Mouse (Mus musculus): ENCODE data around the gene BC025920.

Gene BC025920

DNA sequence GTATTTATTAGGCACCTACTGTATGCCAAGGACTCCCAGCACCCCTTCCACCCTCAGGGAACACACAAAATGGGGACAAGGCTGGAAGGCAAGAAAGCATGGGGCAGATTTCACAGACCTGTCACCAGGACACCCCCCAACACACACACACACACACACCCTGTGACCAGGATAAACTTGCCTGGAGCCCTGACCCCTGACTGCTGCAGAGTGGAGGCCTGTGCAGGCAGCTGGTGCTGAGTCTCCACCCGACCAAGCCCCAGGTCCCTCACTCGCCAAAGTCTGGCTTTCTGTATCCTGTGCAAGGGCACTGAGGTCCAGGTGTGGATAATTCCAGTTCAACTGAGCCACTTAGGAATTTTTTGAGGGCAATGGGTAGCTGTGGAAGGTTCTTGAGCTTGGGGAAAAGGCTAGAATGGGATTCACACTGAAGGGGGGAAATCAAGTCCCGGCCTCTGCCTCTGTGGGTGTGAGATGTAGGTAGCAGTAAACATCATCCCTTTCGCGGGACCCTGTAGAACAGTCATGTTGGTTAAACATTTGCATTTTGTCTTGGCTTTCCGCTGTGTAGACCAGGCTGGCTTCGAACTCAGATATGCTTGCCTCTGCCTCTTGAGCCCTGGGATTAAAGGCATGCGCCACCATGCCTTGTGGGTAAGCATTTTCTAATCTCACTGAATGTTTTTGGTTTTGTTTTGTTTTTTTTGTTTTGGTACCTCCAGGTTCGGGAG lies 36.4 kb upstream of the BC025920 start:
- TF ChIP-seq GATA4 (IDR thresholded peaks at IDR 0.05; ENCODE audit: insufficient replicate concordance, low read length), result no peak

DNA sequence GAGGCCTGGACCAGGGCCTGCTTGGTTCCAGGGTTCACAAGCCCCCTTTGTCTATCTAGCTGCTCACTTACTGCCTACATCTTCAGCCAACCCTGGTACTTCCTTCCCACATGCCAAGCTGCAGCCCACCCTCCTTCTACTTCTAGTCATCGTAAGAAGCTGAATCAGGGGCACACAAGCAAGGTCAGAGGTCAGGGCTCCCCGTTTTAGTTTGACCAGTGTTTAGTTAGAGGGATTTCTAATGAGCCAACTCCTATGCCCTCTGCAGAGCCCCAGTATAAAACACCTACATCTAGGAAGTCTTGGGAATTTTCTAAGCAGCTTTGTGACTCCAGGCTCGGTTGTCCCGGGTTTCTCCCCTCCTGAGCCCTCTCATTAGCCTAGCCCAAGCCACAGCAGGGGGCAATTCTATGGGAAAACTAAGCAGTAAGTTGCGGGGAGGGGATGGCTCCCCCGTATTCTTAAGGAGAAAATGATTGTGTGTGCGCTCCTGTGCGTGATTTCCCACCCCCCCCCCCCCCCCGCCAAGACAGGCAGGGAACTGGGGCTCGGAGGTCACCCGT lies 35.8 kb upstream of the BC025920 start:
- no peak for TF ChIP-seq GATA4 (IDR thresholded peaks at IDR 0.05; ENCODE audit: insufficient replicate concordance, low read length)

- TF ChIP-seq GATA4 (IDR thresholded peaks at IDR 0.05; ENCODE audit: insufficient replicate concordance, low read length), result no peak
Measured at GRCm38 (mm10) chr10:81570831-81571500, 35.1 kb upstream of the BC025920 start.

- TF ChIP-seq GATA4 (IDR thresholded peaks at IDR 0.05; ENCODE audit: insufficient replicate concordance, low read length), result 0 out of 2 replicates have a peak, but pooled peaks have one; percentile 11
Measured at GRCm38 (mm10) chr10:81571501-81571876, 34.6 kb upstream of the BC025920 start.

DNA sequence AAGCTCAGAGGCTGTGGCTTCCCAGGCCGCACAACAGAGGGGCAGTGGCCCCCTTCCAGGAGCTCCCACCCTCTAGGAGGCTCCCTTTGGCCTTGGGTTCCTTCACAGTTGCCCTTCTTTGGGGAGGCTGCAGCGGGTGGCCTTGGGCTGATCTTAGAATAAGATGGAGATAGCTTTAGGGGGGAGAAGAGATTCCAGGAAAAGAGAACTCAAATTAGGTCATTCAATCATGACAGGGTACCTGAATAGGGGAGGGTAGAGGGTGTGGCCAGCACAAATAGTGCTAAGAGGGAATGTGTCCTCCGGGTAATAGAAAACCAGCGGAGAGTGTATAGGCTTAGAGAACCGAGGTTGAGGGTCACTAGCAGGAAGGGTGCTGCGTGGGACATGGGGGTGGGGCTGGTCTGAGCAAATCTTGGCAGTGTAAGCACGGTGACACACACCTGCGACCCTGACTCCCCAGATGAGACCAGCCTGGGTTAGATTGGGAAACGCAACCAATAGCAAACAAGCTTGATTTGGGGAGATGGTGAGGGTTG lies 33.9 kb upstream of the BC025920 start:
- TF ChIP-seq GATA4 (IDR thresholded peaks at IDR 0.05; ENCODE audit: insufficient replicate concordance, low read length), result no peak

- TF ChIP-seq GATA4 (IDR thresholded peaks at IDR 0.05; ENCODE audit: insufficient replicate concordance, low read length), result no peak
Measured at GRCm38 (mm10) chr10:81572975-81573374, 33.1 kb upstream of the BC025920 start.

DNA sequence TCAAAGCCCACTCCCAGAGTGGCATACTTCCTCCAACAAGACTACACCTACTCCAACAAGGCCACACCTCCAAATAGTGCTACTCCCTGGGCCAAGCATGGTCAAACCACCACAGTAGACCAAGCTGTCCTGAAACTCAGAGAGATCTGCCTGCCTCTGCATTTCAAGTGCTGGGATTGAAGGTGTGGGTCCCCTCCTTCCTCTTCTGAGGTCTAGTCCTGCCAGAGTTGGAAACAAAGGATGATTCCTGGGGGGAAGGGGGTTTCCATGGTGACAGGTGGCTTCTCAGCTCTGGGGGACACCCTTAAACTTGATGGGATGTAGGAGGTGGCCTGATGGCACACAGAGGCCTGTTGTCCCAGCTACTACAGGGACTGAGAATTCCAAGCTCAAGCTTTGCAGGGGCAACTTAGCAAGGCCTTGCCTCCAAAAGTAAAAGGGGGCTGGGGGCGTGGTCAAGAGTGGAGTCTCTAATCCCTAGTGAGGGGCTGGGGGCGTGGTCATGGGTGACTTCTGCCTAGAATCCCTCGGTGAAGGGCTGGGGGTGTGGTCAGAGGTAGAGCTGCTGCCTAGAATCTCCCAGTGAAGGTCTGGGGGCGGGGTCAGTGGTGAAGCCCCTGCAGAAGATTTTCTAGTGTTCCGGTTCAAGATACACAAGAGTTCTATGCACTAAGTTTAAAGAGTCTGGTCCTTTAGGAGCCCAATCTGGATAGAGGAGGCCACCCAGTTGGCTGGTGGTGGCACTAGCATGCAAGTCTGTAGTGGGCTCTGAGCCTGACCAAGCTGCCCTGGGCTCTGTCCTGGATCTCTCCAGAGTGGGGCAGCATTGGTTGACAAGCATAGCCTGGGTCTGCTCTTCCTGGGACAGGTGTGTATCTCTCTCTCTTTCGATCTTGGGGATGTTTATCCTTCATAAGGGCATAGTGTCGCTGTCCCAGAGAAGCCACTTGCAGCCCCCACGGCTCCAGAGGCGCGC lies 31.7 kb upstream of the BC025920 start, which contains the start of gene Tle2:
Tle2 (plus strand) TSS at position 481 of the 976 bp plus-strand sequence.
- no peak for TF ChIP-seq GATA4 (IDR thresholded peaks at IDR 0.05; ENCODE audit: insufficient replicate concordance, low read length)

DNA sequence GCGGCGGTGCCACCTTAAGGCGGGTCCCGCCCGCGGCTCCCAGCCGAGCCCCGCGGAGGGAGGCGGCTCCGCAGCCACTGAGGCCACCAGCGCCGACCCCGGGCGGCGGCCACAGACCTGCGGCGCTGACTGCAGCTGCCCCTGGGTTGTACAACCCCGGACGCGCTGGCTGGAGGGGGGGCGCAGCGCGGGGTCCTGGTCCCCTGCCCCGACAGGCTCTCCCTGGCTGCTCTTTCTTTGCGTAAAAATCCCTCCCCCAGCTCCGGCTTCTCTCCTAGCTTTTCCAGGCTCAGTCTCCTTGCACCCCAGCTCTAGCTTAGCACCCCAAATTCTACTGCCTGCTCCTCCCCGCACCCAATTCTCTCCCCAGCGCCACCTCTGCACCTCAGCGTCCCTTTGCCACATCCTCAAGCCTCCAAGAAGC lies 30.9 kb upstream of the BC025920 start:
- TF ChIP-seq GATA4 (IDR thresholded peaks at IDR 0.05; ENCODE audit: insufficient replicate concordance, low read length), result no peak

- no peak for TF ChIP-seq GATA4 (IDR thresholded peaks at IDR 0.05; ENCODE audit: insufficient replicate concordance, low read length)
Measured at GRCm38 (mm10) chr10:81575695-81576094, 30.4 kb upstream of the BC025920 start.

DNA sequence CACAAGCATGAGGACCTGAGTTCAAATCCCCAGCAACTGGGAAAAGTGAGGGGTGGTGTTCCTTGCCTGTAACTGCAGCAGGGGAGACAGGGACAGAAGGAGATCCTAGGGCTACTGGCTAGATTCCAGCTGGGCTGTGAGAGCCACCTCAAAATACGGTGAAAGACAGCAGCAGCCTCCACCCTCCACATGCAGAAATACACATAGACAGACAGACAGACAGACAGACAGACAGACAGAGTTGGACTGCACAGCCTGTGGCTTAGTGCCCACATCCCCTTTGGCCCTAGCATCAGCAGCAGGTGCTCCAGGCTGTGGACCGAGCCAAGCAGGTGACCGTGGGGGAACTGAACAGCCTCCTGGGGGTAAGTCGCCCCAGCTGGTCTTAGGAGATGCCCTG lies 26.1 kb upstream of the BC025920 start:
- TF ChIP-seq GATA4 (IDR thresholded peaks at IDR 0.05; ENCODE audit: insufficient replicate concordance, low read length), result no peak

DNA sequence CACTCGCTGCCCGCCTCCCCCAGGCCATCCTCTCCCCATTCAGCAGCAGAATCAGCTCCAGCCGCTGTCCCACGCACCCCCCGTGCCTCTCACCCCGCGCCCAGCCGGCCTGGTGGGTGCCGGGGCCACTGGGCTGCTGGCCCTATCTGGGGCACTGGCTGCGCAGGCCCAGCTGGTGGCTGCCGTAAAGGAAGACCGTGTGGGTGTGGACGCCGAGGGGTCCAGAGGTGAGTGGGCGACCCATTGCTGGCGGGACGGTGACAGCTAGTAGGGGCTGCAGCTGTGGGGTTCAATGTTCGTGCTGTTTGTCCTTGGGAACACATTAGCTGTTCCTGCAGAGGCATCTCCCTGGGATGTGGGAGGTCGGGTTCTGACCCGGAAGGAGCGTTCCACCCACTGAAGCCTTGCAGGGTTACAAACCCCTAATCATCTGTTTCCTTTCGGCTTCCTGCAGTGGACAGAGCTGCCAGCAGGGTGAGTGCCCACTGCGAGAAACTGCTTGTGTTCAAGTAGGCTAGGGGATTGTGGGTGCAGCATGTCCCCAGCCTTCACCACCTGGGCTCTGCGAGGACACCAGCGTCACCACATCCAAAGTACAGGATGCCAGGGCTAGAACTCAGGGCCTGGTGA lies 25.5 kb upstream of the BC025920 start:
- no peak for TF ChIP-seq GATA4 (IDR thresholded peaks at IDR 0.05; ENCODE audit: insufficient replicate concordance, low read length)

- TF ChIP-seq GATA4 (IDR thresholded peaks at IDR 0.05; ENCODE audit: insufficient replicate concordance, low read length), result no peak
Measured at GRCm38 (mm10) chr10:81583347-81583746, 22.7 kb upstream of the BC025920 start.

- no peak for TF ChIP-seq GATA4 (IDR thresholded peaks at IDR 0.05; ENCODE audit: insufficient replicate concordance, low read length)
Measured at GRCm38 (mm10) chr10:81588739-81589138, 17.3 kb upstream of the BC025920 start.

DNA sequence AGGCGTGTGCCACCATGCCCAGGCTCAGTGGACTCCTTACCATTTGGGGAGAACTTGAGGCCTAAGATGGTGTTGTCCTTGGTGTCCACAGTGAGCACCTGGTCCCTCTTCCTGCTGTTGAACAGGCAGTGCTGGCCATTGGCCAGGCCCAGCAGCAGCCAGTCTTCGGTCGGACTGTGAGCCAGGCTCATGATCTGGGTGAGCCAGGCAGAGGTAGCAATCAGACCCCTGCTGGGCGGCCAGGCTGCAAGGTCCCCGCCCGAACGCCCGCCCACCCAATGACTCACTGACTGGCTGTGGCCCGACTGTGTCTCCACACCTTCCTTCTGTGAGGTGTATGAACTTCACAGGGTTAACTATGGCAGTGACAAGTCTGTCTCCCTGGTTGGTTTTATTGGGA lies 14.2 kb upstream of the BC025920 start:
- TF ChIP-seq GATA4 (IDR thresholded peaks at IDR 0.05; ENCODE audit: insufficient replicate concordance, low read length), result no peak

Measured in liver, adult (tissue).